Mouse (Mus musculus) kidney, adult 2 months (tissue): ENCODE data around the gene Pigt. TPM values are rescaled to one million over a fixed set of nuclear protein-coding genes. Genes with fewer than 3 reads are reported as not detected.

Experiments
- DNase-seq: peaks from one replicate; pipeline ENCODE4 v3.0.0; 2021
- H3K27ac ChIP-seq: fragments of 200-500 bp; 2 replicates; pipeline ENCODE4 v1.5.1; 2012; ENCODE audit warnings: low read depth, low read length, control low read depth, inconsistent platforms; ENCODE audit not compliant: insufficient read depth
- H3K27me3 ChIP-seq: fragments of 200-500 bp; replicated peaks from 2 replicates; pipeline ENCODE4 v1.6.1; 2012; ENCODE audit warnings: mild to moderate bottlenecking, moderate library complexity, low read length, inconsistent platforms; ENCODE audit not compliant: control insufficient read depth, insufficient read depth
- H3K36me3 ChIP-seq: fragments of 200-500 bp; 2 replicates; pipeline ENCODE4 v1.6.1; 2012; ENCODE audit warnings: mild to moderate bottlenecking, moderate library complexity, low read length, inconsistent platforms; ENCODE audit not compliant: control insufficient read depth, insufficient read depth
- H3K4me1 ChIP-seq: fragments of 200-500 bp; 2 replicates; pipeline ENCODE4 v1.6.1; 2011; ENCODE audit warnings: low read length; ENCODE audit not compliant: control insufficient read depth, insufficient read depth
- H3K4me3 ChIP-seq: fragments of 200-500 bp; 2 replicates; pipeline ENCODE4 v1.5.1; 2011; ENCODE audit warnings: mild to moderate bottlenecking, low read depth, low read length, control low read depth; ENCODE audit not compliant: insufficient read depth
- CTCF ChIP-seq: fragments of 200-500 bp; conservative IDR thresholded peaks from 2 replicates; pipeline ENCODE4 v1.5.1; 2011; ENCODE audit warnings: low read depth, mild to moderate bottlenecking, control low read depth, low read length, moderate library complexity, mixed read lengths; ENCODE audit not compliant: insufficient read depth, insufficient read length
- POLR2A ChIP-seq: fragments of 200-500 bp; IDR thresholded peaks from one replicate; pipeline ENCODE4 v1.6.1; 2011; ENCODE audit warnings: low read depth, low read length, control low read depth
- WGBS: fragments of 180-500 bp; shearing (Covaris S2); methylation state at CpG from one replicate; pipeline ENCODE4 v1.1.7; 2018; 5-methylcytosine and 5-hydroxymethylcytosine counted together
- polyA plus RNA-seq: library from polyadenylated mRNA; depleted of rRNA; stranded (reverse); fragments of >200 nt; gene quantifications from 2 replicates; pipeline ENCODE4 v1.2.3, GENCODE M21; 2012

Pigt gene
- polyA plus RNA-seq, 1 experiment = 101 TPM

DNA sequence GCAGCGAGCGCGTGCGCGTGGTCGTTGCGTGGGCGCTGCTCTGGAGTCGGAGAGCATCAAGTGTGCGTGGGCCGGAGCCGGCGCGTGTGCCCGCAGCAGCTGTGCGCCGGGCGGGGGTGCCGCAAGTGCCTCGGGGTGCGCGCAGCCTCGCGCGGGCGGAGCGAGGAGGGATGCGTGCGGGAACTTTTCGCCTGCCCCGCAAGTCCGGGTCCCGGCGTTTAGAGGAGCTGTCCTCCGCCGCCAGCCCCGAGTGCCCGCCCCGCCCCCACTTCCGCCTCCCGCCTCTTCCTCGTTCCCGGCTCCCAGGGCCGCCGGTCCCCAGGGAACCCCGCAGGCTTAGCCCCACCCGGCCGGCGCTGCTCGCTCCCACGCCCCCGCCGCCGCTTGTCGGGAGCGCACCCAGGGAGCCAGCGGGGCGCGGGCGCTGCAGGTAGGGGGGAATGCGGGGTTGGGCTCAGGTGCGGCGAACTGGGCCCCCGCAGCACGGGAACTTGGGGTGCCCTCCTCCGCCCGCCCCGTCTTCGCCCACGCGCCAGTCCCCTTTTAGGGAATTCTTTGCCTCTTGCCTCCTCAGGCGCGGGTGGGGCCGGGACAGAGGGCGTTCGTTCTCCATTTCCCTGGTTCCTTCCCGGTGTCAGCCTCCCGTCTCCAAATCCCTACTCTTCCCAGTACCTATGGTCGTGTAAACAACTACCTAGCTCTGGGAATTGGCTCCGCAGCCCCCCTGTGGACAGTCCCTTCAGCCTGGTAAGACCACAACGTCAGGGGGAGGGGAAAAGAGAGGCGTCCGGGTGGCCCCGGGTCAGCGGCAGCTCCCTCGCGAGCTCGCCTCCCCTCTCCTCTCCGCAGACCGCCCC lies 10.8 kb upstream of the Pigt start:
- peak; percentile 73 for DNase-seq
- Histone ChIP-seq H3K27ac (peak overlapping the region; percentile 77), H3K4me3 (peak overlapping the region; percentile 77), H3K4me1 (no peaks in the 10 kb centered on the region; the same call in 1 of the 2 replicates), H3K27me3 (no peaks in the 10 kb centered on the region), H3K36me3 (no peaks in the 10 kb centered on the region)
- under 1% methylated on average over 90 of the region's 90 CpGs for WGBS
- TF ChIP-seq CTCF (no peak), POLR2A (no peak)

DNA sequence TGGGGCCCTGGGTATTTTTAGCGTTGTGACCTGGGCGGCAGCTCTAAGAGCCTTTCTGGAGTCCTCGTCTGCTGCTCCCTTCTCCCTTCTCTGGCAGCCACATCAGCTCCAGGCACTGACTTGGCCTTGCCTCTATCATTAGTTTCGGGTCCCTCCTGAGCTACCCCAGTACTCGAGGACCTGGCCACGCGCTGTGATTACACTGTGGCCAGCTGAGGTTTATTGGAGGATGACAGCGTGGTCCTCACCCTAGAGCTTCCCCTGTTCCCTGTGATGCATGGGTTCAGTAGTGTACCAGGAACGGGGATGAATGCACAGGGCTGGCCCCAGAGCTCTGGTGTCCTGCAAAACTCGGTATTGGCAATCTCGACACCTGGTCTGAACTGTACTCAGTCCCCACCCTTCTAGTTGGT lies 10.2 kb upstream of the Pigt start:
- TF ChIP-seq CTCF (no peak), POLR2A (no peak)
- 10% methylated on average over 11 of the region's 11 CpGs for WGBS
- Histone ChIP-seq H3K27ac (peak overlapping the region; percentile 77), H3K4me3 (peak overlapping the region; percentile 77), H3K4me1 (no peaks in the 10 kb centered on the region; the same call in 1 of the 2 replicates), H3K36me3 (no peaks in the 10 kb centered on the region), H3K27me3 (no peaks in the 10 kb centered on the region)
- DNase-seq = no peak

DNA sequence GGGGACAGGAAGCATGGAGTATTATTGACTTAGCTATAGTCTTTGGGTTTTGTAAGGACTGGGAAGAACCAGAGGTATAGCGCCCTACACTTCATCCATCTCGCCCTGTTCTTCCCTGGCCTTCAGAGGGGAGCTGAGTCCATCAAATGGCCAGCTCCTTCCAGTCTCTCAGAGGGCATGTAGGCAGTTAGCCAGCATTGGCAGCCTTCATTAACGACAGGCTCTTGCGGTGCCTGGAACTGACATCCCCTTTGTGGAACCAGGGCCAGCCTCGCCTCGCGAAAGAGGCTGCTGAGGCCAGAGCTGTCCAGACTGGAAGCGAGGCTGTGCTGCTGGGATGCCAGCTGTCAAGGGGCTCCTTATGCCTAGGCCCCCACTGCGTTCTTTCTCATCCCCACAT lies 9.5 kb upstream of the Pigt start:
- no peaks in the 10 kb centered on the region for H3K27me3 ChIP-seq
- no peak overlapping the region for H3K27ac ChIP-seq
- H3K36me3 ChIP-seq = no peaks in the 10 kb centered on the region
- TF ChIP-seq POLR2A (no peak), CTCF (no peak)
- DNase-seq = no peak
- 76% methylated on average over 9 of the region's 9 CpGs for WGBS
- H3K4me1 ChIP-seq = no peaks in the 10 kb centered on the region; the same call in 1 of the 2 replicates
- H3K4me3 ChIP-seq = peak overlapping the region; percentile 5; the same call in 1 of the 2 replicates

DNA sequence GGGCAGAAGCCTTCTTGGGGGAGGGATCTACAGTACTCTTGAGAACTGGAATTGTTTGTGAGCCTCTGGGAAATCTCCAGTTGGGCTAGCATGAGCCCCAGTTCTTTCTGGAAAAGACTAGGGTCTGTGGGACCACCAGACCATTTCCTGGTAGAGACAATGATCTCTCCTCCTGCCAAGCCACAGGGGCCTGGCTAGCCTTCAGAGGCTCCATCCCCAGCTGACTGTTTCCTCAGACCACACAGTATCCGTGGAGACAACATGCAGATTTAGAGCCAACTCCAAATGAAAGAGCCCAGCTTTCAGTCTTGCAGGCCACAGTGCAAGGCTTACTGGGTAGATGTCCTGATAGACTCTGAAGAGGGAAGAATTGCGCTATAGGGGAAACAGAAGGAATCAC lies 3.2 kb upstream of the Pigt start:
- Histone ChIP-seq H3K36me3 (no peaks in the 10 kb centered on the region), H3K4me1 (peaks cover 4% of the 10 kb centered on the region; the same call in 1 of the 2 replicates), H3K4me3 (no peak overlapping the region), H3K27ac (no peak overlapping the region), H3K27me3 (no peaks in the 10 kb centered on the region)
- DNase-seq = no peak
- TF ChIP-seq POLR2A (no peak), CTCF (no peak)
- 57% methylated on average over 2 of the region's 2 CpGs for WGBS

DNA sequence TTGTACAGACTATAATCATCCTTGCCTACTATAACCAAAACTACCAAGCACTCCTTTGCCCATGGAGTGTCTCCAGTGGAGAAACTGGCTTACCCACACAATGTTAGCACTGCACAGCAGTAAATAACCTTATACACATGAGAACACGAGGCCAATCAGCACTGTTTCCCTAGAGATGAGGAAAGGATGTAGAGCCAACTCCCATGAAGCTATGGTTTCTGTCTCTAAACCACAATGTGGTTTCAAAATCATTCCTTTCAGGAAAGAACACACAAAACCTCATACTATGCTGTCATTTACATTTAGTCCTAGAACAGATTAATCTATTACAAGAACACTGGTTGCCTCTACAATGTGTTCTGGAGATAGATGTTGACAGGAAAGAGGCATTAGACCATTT lies 989 bp upstream of the Pigt start:
- Histone ChIP-seq H3K4me3 (no peak overlapping the region), H3K36me3 (no peaks in the 10 kb centered on the region), H3K4me1 (peaks cover 4% of the 10 kb centered on the region; the same call in 1 of the 2 replicates), H3K27ac (no peak overlapping the region), H3K27me3 (no peaks in the 10 kb centered on the region)
- DNase-seq = no peak
- 53% methylated on average over 1 of the region's 1 CpGs for WGBS
- TF ChIP-seq CTCF (no peak), POLR2A (no peak)

DNA sequence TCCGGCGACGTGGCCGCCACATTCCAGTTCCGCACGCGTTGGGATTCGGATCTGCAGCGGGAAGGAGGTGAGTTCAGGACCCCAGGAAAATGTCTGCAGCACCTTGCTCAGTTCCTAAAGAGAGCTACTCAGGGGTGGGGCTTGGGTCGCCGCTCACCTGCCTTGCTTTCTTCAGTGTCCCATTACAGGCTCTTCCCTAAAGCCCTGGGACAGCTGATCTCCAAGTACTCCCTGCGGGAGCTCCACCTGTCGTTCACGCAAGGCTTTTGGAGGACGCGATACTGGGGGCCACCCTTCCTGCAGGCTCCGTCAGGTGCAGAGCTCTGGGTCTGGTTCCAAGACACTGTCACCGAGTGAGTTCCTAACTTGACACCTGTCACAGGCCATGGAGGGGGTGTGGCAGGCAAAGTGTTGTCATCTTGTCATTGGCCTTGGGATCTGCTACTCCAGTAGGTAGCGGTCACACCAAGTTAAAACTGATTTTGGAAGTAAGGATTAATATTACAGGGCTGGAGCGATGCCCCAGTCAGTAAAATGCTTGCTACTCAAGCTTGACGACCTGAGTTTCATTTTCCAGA lies 460 bp downstream of the Pigt start:
- 4% methylated on average over 21 of the region's 21 CpGs for WGBS
- peaks cover 2% of the 10 kb centered on the region for H3K36me3 ChIP-seq
- H3K27ac ChIP-seq = 0 out of 2 replicates have a peak overlapping the region, but pooled peaks have one; percentile 21
- peak; percentile 17 for DNase-seq
- H3K4me3 ChIP-seq = peak overlapping the region; percentile 99
- H3K27me3 ChIP-seq = no peaks in the 10 kb centered on the region
- H3K4me1 ChIP-seq = peaks cover 4% of the 10 kb centered on the region; the same call in 1 of the 2 replicates
- TF ChIP-seq POLR2A (no peak), CTCF (no peak)

DNA sequence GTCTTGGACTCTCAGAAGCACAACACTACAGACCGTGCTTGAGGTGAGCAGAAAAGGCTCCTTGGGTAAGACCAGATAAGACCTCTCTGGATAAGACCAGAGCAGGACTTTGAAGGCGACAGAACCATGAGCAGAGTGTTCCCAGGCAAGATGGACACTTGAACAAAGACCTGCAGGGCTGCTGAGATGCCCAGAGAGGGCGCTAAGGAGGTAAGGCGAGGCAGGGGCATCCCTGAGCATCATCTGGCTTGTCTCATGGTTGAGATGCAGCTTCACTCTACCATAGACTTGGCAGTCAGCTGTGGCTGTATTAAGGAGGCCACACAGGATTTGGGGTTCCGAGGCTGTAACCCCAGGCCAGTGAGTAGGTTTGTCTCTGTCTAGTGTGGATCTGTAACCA lies 2.0 kb downstream of the Pigt start:
- Histone ChIP-seq H3K36me3 (peaks cover 9% of the 10 kb centered on the region), H3K27me3 (no peaks in the 10 kb centered on the region), H3K4me3 (no peak overlapping the region), H3K27ac (no peak overlapping the region), H3K4me1 (peaks cover 4% of the 10 kb centered on the region; the same call in 1 of the 2 replicates)
- DNase-seq = no peak
- 81% methylated on average over 5 of the region's 5 CpGs for WGBS
- TF ChIP-seq POLR2A = no peak
- TF ChIP-seq CTCF = peak; percentile 19; the same call in 1 of the 2 replicates
